Mouse (Mus musculus) frontal cortex, adult 2 months (tissue): ENCODE measurements around the gene Cradd. TPM values are rescaled to one million over a fixed set of nuclear protein-coding genes. Genes with fewer than 3 reads are reported as not detected.
A peak's percentile ranks its signal among the peaks of the same experiment; 100 is the strongest.

ENCODE experiments used
- DNase-seq, 2 experiments: peaks; one replicate each; pipeline ENCODE4 v3.0.0; 2022; ENCODE audit warnings: low spot score in 1 of 2; ENCODE audit errors: extremely low spot score in 1 of 2
- polyA plus RNA-seq: library from polyadenylated mRNA; depleted of rRNA; stranded (reverse); fragments of >200 nt; gene quantifications from 2 replicates; pipeline ENCODE4 v1.2.3, GENCODE M21; 2012

Gene Cradd
- polyA plus RNA-seq, 1 experiment, result 8.6 TPM

DNA sequence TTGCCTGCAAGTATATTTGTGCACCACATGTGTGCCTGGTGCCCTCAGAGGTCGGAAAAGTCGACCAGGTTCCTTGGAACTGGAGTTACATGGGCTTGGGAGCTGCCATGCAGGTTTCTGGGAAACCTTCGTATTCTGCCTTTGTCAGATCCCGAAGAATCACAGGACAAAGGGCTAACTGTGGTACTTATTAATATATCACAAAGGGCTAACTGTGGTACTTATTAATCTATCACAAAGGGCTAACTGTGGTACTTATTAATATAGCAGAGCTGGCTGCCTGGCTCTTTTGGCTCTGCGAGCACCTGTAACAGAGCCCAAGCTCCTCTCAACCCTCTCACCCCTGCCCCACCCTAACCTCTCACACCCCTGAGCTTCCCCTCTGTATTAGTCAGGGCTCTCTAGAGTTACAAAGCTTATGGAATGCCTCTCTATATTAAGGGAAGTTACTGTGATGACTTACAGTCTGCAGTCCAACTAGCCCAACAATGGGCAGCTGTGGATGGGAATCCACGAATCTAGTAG, 42.4 kb downstream of the Cradd start:
- no peak for DNase-seq

DNA sequence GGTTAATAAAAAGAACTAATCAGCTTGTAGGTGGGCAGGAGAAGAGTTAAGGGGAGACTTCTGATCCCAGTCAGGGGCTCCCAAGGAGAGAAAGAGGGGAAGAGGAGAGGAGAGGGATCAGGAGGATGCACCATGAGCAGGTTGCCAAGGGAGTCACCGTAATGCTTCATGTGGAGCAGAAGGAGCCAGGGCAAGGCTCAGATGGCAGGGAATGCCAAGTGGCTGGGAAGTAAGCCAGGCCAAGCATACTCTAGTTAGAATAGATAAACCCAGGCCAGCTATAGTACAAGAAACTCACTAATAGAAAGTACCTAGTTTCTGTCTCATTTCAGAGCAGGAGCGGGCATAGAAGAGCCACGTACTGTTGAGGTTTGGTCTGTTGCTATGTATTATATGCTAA, 43.6 kb downstream of the Cradd start:
- no peak for DNase-seq

DNA sequence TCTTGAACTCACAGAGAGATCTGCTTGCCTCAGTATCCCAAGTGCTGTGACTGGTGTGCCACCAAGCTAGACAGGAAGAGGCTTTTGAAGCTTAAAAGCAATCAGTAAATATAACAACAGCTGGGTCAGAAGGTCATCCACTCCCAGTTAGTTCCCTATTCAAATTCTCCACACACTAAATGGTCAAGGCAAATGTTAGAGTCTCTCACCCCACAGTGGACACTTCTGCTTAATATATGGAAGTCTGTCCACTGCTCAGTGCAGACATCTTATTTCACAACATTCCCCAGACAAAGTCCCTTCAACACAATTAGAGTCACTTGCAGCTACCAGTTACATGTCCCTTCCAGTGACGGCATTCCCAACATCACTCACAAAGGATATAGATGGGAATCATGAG, 44.5 kb downstream of the Cradd start:
- DNase-seq, result no peak

DNA sequence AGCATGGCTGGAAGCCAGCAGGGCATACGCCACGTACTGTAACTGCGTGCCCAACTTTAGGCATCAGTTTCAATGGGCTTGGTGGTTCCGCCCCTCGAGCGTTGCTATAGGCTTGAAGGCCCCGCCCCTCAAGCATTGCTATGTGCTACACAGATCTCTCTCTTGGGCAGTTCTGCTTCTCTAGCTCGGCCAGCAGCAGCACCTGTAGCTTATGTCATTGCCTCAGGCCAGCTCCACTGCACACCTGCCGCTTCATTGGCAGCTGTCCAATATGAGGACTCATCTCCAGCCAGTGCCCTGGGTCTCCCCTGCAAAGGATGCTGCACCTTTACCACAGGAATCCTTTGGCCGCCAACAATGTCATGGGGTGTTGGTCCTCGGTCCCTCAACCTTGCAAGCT, 45.8 kb downstream of the Cradd start:
- DNase-seq, result no peak

DNA sequence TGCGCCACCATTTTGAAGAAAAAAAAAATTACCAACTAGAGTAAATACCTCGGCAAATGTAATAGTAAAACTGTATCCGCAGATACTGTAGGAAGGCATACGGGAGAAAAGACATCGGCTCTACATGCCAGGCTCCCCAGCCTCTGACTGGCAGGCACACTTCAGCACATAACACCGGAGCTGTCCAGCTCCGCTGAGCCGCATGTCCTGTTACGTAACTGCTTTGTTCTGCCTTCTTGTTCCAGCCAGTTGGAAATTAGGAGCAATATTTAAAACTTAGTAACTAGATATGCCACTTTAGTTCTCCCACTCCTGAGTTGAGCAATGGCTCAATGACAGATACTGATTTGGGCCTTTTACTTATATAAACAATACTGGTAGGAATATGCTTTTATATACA, 48.4 kb downstream of the Cradd start:
- DNase-seq, result no peak

DNA sequence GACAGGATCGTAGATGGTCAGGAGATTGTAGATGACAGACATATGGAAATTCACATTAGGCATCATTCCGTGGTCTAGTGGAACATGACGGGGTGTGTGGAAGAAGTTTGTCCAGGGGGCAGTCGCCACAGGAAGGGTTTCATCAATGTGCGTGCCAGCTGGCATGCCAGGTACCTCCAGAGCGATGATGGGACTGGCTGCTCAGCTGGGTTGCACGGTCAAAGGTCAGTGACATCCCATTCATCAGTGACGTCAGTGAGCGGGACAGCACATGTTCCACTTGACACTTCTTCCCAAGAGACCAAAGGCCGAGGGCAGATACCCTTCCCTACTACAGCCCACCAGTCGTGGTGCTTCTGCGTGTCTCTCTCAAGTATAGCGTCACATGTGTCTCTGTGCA, 50.7 kb downstream of the Cradd start:
- DNase-seq, result no peak

DNA sequence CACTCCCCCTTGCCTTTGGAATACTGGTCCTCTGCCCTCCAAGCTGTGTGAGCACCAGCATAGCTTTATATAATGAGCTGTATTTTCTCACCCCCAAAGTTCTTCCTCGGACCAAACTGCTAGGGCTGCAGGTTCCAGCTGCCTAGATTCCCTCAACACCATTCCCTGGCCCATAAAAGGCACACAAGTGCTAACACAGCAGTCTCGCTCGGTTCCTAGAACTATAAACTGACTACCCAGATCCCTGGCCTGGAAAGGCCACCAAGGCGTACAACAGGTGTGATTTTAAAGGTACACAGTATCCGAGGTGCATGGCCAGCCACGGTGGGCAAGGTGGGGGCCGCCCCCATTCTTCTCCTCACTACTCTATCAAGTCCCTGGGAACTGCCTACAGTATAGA, 54.8 kb downstream of the Cradd start:
- DNase-seq, result no peak

DNA sequence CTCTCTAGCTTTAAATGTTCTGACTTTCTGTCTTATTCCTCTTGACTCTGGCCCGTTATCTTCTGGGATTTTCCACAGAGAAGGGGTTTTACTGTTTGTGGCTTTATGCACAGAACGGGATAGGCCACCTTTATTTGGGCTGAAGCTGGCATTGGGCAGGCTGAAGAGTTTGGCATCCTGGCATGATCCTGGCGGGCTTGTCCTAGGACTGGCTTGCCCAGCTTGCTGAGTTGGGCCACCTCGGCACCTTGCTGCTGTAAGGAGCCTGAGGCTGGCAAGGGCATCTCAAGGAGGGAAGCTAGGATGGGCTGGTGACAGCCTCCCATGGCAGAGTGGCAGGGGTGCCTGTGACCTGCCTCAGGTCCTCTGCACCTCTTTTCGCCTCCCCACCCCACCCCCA, 55.6 kb downstream of the Cradd start:
- DNase-seq, result no peak

DNA sequence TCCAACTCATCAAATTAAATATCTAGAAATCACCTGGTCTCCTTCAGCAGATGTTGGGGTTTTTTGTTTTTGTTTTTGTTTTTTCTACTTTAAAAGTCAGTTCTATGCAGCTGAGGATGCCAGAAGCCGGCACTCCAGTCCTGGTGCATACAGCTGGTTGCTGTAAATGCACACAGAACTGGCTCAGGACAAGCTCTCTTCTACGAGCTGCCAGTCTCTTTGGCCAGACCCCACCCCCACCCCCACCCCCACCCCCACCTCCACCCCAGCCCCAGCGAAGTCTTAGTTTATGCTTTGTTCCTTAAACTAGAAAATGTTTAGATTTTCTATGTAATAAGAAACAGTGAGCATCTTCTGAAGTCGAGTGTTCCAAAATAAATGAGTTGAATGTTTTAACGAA, 57.0 kb downstream of the Cradd start:
- no peak for DNase-seq

DNA sequence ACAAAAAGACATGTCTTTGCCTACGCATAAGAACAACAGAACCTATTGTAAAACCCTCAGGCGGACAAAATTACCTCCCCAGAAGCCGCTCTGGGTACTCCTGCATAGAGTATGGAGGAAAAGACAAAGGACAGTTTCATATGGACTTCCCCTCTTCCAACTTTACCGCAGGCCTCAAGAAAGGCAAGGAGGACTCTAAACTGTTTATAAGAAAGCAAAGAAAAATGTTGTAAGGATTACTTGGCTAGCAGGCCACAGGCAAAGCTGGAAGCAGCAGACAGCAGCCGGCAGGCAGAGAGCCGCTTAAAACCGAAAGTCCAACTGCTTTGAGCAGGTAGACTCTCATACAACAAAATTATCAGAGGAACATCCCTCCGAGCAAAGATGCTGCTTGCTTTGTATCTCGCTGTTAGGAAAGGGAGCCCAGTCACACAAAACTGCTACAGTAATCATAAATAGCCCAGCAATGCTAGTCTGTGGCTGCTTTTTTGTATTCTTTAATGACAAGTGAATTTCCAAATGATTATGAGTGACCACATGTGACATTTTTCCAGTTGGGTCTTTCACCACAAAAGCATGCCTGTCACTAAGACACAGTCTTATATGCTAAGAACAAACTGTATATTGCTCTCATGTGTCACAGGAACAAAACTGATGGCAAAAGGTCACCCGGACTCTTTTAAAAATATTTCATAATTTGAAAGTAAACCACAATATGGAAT, 57.7 kb downstream of the Cradd start:
- DNase-seq, result no peak

DNA sequence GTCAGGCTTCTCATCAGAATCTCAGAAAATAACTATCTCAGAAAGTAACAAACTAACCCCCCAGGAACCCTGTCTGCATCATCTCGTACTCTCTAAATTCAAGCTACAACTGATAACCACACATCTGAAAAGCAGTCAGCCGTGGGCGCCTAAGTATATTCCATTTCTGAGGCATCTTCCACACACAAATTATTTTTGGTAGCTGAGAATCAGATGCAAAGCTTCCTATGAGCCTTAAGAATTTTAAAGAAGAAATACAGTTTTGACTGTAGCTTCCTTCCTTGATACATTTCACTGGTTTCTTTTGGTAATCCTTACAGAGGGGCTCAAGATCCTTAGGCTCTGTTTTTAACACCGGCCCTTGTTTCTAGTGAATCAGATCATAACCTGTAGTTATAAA, 58.4 kb downstream of the Cradd start:
- peak in 1 of 2 experiments; percentile 59 for DNase-seq

DNA sequence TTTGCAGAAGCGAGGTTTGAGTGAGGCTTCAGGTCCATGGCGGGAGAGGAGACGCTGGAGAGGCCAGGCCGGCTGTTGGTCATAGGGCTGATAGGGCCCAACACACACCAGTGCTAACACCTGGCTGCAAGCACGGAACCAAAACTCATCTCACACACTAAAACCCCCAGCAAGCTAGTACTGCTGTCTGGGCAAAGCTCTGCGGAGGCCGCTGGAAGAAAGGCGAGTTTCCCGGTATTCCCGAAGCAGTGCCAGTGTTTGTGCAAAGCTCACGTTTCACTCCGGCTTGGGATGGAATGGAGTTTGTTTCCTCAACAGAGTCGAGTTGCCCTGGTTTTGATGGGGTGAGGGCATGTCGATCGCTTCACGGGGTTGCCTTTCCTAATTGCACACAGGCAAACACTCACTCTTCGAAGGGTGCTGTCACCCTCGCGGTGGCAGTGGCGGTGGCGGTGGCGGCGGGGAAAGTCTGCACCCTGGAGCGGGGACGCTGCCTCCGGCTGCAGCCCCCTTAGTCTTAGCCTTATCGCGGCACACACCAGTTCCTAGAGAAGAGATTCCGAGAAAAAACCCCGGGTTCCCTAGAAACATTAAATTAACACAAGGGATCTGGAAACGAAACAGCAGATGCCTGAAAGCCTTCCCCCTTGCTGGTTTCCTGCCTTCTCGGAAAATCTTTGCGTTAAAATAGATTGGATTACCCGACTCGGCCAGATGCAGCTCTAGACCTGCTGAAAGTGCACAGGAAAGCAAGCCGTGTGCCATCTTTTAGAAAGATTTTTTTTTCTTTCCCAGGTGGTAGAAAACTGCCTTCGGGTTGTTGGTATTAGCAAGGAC, 59.2 kb downstream of the Cradd start:
- peak in 1 of 2 experiments; percentile 38 for DNase-seq

DNA sequence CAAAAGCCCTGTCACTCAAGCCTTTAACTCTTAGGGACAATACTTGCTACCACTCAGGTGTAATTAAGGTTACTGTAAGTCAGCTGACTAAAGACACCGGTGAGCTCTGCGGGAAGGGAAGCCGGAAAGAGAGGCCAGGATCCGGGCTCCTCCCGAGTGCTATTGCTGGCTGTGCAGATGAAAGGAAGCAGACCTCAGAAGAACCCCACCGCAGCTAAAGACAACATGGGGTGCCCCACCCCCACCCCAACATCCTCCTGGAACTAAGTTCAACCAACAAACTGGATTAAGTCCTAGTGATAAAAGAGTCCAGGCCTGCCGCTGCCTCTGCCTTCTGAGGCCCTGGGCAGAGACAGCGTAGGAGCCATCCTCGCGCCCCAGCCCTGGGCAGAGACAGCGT, 61.5 kb downstream of the Cradd start:
- no peak for DNase-seq

DNA sequence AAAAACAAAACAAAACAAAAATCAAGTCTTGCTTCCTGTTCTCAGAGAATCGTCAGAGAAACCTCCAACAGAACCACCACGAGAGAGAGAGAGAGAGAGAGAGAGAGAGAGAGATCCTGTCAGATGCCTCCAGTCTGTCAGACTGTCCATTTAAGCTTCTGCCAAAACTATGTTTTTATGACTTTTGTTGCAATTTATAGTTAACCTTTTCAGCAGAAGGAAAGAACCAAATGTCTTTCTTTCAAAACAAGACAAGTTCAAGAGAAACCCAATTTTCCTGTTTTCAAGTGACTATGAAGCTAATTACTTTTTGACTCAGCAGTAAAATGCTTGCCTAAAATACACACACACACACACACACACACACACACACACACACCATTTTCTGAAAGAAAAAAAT, 62.7 kb downstream of the Cradd start:
- DNase-seq, result no peak

DNA sequence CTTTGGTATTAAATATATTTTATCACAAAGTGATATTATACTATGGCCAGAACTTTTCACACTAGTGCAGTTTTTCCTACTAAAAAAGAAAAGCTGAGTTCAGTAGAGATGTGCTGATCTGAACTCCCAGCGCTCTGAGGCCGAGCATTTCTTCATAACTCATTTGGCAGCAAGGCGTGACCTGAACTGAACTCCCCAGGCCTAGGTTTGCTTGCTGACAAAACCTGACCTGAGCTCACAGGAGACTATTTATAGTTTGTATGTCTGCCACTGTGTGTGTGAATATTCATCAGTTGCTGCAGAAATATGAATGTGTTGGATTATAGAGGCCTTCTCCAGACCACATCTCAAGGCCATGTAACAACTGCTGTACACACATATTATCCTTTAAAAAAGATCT, 63.5 kb downstream of the Cradd start:
- no peak for DNase-seq

DNA sequence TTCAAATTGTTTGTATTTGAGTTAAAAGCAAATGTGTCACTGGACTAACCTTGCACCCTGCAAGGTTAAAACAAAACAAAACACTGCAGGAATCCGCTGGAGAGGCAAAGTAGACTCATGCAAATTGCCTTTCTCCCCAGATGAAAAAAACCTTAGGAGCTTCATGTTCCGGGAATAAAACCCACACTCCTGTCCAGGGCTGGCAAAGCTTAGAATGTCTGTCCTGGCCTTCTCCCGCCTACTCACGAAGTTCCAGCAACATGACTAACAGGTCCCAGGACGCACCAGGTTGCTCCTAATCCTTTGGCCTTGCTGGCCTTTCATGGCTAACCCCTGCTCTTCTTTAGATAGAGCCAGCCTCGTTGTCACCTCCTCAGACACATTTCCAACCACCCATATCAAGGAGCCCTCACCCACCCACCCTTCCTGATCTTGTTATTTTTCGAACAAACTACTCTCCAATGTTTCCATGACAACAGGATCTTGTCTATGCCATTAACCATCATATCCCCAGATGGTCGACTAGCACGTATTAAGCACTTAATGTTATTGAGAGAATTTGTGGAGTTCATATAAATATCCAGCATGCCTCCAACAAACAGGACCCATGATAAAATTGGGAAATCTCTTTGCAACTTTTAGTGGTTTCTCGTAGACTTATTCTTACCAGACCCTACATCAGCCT, 65.3 kb downstream of the Cradd start:
- DNase-seq, result no peak

DNA sequence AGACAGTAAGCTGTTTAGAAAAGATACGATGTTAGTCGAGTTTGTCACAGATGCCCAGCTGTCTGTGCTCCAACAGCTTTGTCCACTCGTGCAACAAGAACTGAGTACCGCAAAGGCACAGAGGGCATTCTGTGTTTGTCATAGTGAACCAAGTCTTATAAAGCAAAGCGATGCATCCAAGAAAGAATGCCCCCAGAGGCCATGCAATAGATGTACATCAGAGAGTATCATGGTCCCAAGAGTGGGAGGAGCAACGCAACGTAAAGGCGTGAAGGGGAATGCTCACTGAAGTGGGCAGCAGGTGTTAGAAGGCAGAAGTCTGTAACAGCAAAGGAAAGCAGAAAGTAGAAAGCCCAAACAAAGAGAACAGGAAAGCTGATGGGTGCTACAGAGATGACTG, 66.0 kb downstream of the Cradd start:
- no peak for DNase-seq

DNA sequence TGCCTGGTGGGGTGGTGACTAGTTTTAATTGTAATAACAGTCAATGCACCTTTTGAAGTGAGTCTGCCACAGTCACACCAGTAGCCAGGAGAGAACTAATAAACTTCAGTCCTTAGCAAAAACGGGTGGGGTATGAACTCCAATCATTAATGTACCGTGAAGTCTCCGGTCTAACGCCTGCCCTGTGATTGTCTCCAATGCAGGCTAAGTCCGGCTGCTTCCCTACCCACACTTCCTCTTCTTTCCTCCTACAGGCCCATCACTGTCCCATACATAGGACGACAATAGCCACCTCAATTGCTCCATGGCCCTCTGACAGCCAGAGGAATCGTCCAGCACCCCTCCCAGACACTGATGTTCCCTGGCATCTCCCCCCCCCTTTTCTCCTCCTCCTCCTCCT, 67.8 kb downstream of the Cradd start:
- DNase-seq, result no peak

DNA sequence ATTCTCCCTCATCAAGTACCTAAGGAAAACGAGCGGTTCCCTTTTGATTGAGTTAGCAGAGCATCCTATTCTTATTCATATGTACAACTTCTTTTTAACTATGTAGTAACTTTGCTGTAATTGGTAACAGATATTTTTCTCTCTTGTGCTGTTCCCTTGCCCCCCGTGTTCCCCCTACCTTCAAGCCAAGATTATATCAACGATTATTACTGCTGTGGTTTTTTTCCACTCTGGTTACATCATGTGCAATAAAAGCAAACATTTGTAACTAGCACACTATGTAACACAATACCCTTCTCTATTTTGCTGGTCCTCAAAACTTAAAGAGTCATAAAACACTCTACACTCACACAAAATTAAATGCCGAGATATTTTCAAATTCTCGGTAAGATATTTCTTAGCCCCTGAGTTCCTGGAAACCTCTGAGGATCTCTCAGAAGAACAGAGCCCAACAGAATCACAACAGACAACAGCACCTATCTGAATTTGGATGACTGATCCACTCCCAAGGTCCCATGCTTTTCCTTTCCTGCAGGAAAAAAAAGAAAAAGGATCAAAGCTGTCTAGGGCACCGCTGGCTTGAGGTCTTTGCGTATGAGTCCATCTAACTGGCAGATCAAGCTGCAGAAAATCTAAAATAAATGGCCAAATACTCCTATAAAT, 68.8 kb downstream of the Cradd start:
- no peak for DNase-seq

DNA sequence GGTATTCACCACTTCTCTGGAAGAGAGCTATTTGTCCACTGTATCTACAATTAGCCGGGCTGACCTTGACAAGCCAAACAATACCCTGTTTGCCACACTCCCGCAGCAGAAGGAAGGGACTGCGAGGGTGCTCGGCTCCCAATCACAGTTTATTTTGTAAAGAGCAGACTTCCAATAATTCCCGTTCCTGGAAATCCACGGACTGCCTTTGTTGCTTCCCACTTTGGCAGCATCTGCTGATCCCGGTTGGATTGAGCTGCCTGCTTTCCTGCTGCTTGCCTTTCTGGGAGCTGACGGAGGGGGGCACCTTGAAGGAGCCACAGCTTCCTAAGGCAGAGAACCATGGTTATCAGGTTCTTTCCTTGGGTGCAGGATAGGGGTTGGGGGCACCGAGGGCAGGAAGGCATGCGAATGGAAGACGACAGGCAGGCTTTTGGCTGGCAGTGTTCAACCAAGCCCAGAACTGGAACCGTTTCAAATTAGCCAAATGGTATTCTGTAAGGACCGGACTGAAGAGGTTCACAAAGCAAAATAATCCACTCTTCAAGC, 69.4 kb downstream of the Cradd start:
- peak in 1 of 2 experiments; percentile 44 for DNase-seq

DNA sequence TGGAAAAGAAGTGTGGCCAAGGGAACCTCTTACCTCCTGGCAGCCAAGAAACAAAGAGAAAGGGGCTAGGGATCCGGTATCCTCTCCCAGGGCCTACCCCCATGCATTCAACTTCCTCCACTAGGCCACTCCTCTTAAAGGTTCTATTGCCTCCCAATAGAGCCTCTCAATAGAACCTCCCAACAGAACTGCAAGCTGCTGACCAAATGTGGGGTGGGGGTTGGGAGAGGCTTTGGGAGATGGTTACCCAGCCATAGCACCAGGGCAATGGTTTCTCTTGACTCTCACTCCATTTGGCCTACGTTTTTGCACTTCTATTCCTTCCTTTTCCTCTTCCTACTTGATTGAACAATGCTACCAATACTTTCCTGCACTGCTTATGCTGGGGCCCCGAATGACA, 69.9 kb downstream of the Cradd start:
- no peak for DNase-seq
